Mouse (Mus musculus) liver, adult 2 months (tissue): ENCODE data around the gene Calm2.

Source experiments
- CTCF ChIP-seq: fragments of 200-500 bp; IDR thresholded peaks from 2 replicates; pipeline ENCODE4 v1.5.1; 2011; ENCODE audit warnings: low read depth, low read length, control low read depth
- POLR2A ChIP-seq: fragments of 200-500 bp; IDR thresholded peaks from 2 replicates; pipeline ENCODE4 v1.6.1; 2011; ENCODE audit warnings: low read length, control low read depth; ENCODE audit not compliant: insufficient read depth; ENCODE audit errors: extremely low read depth

GRCm38 (mm10) chr17:87459750-87460668, 13.3 kb upstream of the Calm2 start:
- TF ChIP-seq CTCF: no peak
- TF ChIP-seq POLR2A: no peak
